Mouse (Mus musculus): ENCODE data around the gene Chst5. TPM values are rescaled to one million over a fixed set of nuclear protein-coding genes. Genes with fewer than 3 reads are reported as not detected.
"Not testable (repeated sequence)": the region's sequence is repeated elsewhere in the genome, so short reads cannot be mapped to it uniquely, and the experiment has no call there.

Gene Chst5
- total RNA-seq (2015; ENCODE audit: low replicate concordance) (not detected in 2 replicates), total RNA-seq (2017; ENCODE audit: low replicate concordance) (not detected in 2 replicates)

DNA sequence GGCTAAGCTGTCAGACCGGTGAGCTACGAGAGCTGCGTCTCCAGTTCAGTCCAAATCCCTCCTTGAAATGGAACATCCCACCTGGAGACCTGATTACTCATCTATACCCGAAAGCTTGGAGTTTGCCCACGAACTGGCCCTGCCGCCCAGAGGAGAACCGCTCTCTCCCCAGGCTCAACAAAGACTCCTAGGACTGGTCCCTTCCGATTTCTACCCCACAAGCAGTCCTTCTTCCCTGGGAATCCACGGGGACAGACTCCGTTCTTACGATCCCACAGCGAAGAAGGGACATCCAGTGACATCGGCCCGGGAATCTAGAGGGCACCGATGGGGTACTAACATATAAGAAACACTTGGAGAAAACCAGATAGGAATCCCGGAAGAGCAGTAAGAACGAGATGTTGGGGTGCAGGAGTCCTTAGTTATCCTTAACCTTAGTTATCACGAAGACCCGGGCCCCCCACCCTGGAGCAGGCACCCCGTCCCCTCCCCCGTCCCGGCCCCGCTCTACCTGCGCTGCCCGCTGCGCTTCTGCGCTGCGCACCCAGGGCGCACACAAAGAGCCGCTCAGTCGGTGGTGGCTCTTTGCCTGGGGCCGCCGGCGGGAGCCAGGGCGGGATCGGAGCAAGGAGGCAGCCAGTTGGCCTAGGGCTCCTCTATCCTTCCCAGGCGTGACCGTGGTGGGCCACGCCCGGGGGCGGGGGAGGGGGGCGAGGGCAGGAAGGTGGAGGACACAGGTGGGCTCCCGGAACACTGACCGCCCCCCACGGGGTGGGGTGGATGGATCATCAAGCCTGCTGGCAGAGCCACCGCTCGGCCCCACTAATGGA lies at the start of gene Chst5:
TSS of gene Chst5 (minus strand) at position 827 of the 830 bp plus-strand sequence.
- no peak for ATAC-seq (replicated peaks; ENCODE audit: low FRiP score, poor library complexity, severe bottlenecking)

DNA sequence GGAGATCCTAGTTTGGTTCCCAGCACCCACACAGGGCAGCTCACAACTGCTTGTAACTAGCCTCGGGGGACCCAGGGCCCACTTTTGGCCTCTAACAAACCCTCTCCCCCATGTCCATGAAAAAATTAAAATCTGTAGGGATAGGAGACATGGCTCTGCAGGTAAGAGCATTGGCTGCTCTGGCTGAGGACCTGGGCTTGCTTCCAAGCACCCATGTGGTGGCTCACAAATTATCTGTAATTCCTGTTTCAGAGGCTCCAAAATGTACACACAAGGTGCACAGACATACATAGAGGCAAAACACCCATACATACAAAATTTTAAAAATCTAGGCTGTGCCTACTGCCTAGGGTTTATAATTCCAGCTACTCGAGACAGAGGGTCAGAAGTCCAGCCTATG lies 47.0 kb upstream of the Chst5 start:
- no peak for ATAC-seq (replicated peaks; ENCODE audit: low FRiP score, poor library complexity, severe bottlenecking)

DNA sequence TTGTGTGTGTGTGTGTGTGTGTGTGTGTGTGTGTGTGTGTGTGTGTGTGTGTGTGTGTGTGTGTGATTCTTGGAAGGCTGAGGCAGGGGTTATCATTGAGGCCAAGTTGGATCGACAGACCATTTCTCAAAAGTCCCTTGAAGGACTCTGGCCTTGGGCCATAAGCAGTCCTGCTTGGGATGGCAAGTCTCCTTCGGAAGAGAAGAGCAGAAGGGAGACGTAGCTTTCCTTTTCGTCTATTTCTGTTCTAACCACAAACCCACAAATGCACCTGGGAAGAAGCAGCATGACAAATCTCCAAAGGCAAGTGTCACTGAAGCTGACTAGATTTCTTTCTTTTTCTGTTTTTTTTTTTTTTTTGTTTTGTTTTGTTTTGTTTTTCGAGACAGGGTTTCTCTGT lies 45.6 kb upstream of the Chst5 start:
- ATAC-seq (replicated peaks; ENCODE audit: low FRiP score, poor library complexity, severe bottlenecking), result no peak

DNA sequence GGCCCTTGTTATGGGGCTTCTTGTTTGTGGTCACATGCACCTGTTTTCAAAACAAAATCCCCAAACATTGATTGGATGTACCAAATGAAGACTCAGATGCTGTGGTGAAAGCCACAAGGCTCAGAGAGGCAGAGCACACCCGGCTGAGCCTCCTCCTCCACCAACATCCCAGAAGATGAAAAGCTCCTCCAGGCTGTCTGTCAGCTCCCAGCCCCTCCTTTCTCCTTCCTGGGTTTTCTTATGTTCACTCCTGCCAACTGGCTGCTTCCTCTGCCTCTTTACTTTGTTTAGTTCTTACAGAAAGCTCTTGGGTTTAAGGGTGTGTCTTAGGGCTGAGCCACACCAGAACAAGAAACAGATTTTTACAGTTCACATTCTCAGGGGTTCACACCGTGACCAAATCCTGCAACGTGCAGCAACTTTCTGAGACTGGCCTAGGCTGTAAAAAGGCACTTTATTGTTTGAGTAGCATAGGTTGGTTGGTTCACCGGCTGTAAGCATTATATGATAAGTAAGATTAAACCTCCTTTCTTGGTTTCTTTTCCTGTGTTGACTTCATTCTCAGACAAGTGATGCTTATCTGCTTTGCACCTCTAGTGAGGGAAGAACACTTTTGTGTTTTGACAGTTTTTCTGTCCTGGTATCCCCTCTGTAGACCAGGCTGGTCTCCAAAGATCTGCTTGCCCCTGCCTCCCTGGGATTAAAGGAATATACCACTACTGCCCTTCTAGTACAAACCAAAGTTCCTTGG lies 44.8 kb upstream of the Chst5 start:
- no peak for ATAC-seq (replicated peaks; ENCODE audit: low FRiP score, poor library complexity, severe bottlenecking)

DNA sequence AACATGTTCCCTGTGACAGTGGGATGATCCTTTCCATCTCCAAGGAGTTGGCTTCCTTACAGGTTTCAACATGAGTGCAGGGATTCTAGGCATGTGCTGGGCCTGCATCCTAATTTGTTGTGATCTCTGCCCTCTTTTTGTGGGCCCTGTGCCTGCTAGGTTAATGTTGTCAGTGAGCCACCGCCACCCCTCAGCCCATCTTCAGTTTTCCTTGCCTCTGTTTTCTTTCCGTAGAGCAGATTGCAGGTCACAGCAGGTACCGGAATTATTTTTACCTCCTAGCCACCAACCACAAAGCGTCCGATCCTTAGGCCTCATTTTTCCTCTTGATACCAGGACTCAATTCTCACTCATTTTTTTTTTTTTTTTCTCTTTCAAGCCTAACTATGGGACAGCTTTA lies 41.7 kb upstream of the Chst5 start:
- ATAC-seq (replicated peaks; ENCODE audit: low FRiP score, poor library complexity, severe bottlenecking), result no peak

DNA sequence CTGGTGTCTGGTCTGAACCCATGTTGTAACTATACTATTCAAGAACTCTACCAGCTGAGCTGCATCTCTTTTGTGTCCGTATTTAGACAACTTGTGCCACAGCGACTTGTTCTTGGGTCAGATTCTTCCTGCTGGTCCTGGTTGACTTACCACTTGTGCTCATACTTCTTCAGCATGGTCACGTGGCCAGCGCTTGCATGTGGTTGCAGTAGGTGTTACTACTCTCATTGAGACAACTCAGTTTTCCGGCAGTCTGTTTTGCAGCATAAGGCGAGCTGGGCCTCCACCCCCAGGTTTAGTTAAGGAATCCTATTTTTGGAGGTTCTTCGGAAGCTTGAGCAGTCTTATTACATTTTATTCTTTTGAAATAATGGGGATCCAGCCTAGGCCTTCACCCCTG lies 41.1 kb upstream of the Chst5 start:
- ATAC-seq (replicated peaks; ENCODE audit: low FRiP score, poor library complexity, severe bottlenecking), result no peak

DNA sequence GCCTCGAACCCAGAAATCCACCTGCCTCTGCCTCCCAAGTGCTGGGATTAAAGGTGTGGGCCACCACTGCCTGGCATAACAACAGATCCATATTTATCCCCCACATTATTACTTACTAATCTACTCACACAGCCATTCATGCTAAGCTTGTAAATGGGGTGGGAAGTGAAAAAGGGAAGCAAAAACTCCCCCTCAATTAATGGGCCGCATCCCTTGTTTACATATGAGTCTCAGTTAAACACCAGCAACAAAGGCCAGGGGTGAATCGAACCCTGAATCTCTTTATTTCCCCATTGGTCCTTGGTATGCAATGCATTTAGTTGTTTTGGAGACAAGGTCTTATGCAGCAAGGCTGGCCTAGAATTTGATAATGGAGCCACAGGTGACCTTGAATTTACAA lies 40.6 kb upstream of the Chst5 start:
- ATAC-seq (replicated peaks; ENCODE audit: low FRiP score, poor library complexity, severe bottlenecking), result no peak

DNA sequence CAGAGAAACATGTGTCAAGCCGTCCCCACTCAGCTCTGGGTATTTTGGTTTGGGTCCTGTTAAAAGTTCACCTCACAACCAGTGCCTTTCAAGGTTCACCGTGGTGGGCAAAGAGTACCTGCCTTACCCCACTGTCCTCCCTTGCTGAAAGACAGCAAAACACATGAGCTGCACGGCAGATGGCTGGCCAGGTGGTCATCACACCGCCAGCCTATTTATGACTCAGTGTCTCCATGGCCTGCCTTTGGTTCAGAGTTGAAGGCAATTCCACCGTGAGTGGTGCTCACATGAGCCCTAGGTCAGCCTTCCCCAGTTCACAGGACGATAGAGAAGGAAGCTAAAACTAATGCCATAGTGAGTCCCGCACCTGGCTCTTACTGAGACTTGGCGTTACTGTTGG lies 37.7 kb upstream of the Chst5 start:
- no peak for ATAC-seq (replicated peaks; ENCODE audit: low FRiP score, poor library complexity, severe bottlenecking)

DNA sequence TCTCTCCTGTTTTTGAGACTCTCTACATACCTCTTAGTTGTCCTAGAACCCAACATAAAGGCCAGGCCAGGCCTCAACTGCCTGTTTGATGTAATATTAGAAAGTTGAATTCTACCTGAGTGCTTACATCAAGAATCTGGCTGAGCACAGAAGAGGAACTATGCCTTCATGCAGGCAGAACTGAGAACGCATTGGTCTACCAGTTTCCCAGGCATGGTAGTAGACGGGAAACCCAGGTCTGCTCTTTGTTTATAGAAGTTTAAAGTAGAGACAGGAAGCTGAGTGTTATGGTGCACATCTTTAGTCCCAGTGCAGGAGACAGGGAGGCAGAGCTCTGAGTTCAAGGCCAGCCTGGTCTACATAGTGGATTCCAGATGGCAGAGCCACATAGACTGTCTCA lies 36.9 kb upstream of the Chst5 start:
- no peak for ATAC-seq (replicated peaks; ENCODE audit: low FRiP score, poor library complexity, severe bottlenecking)

DNA sequence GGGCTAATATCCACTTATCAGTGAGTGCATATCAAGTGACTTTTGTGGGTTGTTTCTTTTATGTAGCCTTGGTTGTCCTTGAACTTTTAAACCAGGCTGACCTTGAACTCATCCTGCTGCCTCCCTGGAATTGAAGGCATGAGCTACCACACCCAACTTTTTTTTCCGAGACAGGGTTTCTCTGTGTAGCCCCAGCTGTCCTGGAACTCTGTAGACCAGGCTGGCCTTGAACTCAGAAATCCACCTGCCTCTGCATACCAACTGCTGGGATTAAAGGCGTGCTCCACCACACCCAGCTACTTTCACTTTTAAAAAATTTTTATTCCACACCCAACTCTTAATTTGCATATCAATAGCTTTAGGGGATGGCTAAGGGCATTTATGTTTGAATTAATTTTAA lies 33.3 kb upstream of the Chst5 start:
- no peak for ATAC-seq (replicated peaks; ENCODE audit: low FRiP score, poor library complexity, severe bottlenecking)

DNA sequence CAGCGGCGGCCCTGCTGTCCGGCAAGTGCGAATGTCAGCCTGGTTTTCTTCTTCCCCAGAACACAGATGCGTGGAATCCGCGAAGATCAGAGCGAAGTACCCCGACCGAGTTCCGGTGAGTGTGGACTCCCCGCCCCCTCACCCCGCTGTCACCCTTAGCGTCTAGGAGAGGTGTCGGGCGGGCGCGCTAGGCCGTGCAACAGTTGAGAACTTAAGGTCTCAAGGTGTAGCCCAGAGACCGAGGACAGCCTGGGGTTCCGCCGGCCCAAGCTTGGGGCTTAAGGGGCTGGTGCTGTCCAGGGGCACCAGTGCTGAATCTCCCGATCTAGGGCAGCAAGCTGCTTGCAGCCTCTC lies 30.8 kb upstream of the Chst5 start:
- ATAC-seq (replicated peaks; ENCODE audit: low FRiP score, poor library complexity, severe bottlenecking), result peak; percentile 51

DNA sequence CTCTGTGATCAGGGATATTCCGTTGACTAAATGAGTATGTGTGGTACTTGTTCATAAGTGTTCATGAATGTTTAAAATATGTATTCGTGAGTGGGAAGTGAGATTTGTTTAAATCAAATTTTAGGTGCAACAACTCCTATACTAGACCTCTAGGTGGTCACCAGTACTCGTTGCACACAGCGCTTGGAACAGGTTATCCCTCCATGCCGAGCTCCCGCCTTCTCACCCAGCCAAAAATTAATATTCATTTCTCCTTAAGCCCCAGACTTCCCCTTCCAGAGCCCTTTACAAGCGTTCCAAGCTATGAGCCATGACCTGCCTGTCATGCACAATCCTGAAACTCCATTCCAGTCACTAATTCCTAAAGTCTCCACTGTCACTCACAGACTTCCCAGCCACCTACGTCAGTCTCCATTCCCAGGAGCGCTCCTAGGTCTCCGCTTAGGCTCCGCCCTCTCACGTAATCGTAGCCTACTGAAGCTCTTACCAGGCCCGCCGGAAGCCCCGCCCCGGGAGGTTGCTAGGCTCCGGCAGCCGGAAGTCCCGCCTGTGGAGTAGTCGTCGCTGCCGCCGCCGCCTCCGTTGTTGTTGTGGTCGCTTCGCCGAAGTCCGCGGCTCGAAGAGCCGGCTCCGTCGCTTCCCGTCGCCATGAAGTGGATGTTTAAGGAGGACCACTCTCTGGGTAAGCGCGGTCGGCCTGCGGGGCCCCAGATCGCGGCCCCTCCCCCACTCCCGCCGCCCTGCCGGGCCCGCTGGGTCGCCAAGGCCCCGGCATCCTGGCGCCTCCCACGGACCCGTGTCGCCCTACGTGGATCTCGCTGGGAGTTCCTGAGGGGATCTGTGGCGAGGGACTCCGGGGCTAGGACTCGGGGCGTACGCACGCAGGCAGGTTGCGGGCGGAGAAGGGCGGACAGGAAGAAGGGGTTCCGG lies 30.2 kb upstream of the Chst5 start, which contains the start of gene Gabarapl2:
TSS of gene Gabarapl2 (plus strand) at position 533 of the 930 bp plus-strand sequence.
- peak; percentile 86 for ATAC-seq (replicated peaks; ENCODE audit: low FRiP score, poor library complexity, severe bottlenecking)

DNA sequence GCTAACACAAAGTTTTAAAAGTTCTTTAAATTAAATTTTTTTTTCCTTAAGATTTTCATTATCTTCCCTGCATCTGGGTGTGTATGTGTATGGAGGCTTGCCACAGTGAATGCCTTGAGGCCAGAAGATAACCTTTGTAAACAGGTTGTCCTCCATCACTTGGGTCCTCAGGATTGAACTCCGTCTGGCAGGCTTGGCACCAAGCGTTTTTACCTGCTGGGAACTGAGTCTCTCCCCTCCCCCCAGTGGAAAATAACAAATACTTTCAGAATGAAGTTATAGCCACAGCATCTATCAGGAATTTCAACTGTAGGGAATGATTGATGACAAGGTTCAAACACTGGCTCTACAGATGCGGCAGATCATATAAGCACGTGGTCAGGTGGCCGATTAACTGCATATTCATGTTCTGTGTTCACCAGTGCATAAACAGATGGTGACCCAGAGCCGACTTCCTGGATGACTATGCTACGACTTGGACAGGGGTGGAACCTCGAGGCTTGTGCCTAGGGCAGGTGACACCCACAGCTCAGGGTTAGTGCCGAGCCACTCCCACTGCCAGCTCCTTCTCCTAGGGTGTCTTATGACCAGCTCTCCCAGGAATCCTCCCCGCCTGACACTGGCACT lies 29.4 kb upstream of the Chst5 start:
- peak; percentile 89 for ATAC-seq (replicated peaks; ENCODE audit: low FRiP score, poor library complexity, severe bottlenecking)

DNA sequence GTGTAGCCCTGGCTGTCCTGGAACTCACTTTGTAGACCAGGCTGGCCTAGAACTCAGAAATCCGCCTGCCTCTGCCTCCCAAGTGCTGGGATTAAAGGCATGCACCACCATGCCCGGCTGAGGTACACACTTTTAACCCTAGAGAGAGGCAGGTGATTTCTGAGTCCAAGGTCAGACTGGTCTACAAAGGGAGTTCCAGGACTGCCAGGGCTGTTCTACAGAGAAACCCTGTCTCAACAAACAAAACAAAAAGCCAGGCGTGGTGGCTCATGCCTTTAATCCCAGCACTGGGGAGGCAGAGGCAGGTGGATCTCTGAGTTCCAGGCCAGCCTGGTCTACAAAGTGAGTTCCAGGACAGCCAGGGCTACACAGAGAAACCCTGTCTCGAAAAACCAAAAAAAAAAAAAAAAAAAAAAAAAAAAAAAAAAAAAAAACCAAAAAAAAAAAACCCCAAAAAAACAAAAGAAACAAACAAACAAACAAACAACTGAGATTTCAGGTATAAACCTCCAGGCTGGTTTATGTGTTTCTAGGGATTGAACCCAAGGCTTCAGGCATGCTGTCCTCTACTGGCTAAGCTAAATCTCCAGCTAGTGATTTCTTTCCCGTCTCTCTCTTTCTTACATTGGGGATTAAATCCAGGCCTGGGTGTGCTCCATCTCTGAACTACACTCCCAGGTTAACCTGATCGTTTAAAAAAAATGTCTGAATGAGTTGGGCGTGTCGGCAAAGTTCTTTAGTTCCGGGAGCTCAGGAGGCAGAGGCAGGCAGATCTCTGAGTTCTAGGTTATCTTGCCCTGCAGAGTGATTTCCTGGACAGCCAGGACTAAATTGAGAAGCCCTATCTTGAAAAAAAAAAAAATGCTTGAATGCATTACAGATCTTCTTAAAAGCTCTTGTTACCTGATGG lies 28.1 kb upstream of the Chst5 start:
- ATAC-seq (replicated peaks; ENCODE audit: low FRiP score, poor library complexity, severe bottlenecking), result not testable (repeated sequence)

DNA sequence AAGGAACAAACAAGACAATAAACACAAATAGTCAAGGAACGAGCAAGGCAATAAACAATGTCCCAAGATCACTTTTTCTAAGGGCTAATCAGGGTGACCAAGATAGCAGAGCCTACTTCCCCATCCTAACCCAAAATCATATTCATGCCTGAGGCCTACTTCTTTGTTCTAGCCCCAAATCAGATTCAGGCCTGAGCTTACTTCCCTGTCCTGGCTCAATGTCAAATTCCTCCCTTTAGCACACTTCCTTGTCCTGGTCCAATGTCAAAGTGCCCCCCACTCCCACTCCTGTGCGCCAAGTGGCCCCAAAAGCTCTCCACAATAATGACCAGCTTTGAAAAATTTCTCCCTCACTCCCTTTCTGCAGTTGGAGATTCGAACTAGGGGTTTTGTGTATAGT lies 26.9 kb upstream of the Chst5 start:
- ATAC-seq (replicated peaks; ENCODE audit: low FRiP score, poor library complexity, severe bottlenecking), result no peak

DNA sequence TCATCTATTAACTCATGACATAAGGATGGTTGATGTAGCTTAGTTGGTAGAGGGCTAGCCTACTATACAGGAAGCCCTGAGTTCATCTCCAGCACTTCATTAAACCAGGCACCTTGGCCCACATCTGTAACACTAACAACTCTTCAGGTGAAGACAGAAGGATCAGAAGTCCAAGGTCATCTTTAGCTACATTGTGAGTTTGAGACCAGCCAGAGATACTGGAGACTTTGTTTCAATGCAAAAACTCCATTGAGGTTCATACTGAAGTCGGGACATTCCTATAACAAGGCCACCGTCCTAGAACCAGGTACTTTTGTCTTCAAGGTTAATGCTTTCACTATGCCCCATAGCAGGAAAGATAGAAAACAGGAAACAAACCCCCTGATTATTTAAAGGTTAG lies 24.0 kb upstream of the Chst5 start:
- ATAC-seq (replicated peaks; ENCODE audit: low FRiP score, poor library complexity, severe bottlenecking), result no peak

DNA sequence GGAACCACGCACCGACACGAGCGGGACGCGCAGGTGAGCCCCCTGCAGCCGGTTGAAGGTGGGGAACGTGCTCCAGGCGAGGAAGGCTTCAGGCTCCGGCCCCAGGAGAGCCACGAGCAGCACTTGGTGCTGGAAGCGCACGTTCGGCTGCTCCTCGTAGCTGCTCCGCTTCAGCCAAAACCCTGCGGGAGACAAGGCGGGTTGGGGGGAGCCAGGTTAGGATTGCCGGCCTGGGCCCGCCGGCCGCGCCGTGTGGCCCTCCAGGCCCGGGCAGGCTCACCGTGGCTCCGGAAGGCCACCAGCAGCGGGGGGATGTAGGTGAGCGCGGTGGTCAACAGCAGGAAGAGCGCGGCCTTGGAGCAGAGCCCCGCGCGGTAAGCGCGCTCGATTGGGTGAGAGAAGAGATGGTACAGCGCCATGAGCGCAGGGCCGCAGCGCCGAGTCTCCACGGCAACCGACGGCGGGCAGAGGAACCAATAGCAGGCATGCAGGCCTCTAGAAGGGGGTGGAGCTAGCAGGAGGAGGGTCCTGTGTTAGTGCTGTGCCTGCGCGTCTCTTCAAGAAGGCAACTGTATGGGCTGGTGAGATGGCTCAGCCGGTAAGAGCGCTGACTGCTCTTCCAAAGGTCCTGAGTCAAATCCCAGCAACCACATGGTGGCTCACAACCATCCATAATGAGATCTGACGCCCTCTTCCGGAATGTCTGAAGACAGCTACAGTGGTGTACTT lies 23.3 kb upstream of the Chst5 start, which contains the start of gene Tmem231:
TSS of gene Tmem231 (minus strand) at position 534 of the 729 bp plus-strand sequence.
- peak; percentile 89 for ATAC-seq (replicated peaks; ENCODE audit: low FRiP score, poor library complexity, severe bottlenecking)

All from erythroblast, adult 5-6 weeks (primary cell).